Mouse (Mus musculus): ENCODE measurements at regions not wholly inside any gene's neighbourhood (a gene's known extent, or its start where the extent isn't known, plus 50 kb on each side); places are given as distances from the start of the nearest gene placed in this dataset.

DNA sequence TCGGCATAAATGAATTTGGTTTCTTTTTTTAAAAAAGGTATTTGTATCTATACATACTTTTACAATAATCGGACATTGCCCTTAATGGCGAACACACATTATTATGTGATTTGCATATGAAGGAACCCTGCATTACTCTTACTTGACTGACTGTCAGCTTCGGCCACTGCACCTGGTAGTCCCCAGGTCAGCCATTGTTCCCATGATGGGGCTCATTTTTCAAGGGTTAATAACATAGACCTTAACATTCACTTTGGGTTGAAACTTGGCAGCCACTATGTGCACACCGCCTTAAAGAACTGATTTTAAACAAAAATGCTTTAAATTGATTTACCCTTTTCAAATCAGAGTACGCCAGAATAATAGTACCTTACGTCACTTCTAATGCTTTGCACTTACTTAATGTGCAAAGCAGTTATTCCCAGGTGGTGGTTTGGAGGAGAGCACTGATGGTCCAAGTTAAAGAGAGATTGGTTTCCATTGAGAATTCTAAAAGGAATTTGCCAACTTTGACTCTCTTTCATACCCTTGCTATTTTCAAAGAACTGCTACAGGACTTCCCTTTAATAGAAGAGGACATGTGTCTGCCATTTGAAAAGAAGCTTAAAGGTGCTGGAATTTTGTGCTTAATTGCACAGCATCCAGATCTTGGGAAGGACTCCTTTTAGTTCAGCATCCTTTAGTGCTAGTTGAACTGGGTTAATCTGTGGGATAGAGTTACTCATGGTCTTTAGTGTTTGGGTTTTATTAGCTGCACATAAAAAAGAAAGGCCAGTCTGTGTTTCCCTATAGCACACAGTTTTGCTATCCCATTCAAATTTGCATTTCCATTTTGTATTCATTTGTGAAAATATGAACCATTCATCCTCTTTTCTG is 95.0 kb upstream of the Pkn2 start:
- Histone ChIP-seq H3K36me3 (ENCODE audit: control insufficient read depth, insufficient read depth) (no peaks in the 10 kb centered on the region), H3K9ac (replicated peaks; ENCODE audit: low read depth, low read length) (no peak overlapping the region), H3K27me3 (replicated peaks; ENCODE audit: control insufficient read depth, insufficient read depth, low read length) (no peaks in the 10 kb centered on the region), H3K27ac (ENCODE audit: low read length) (no peak overlapping the region), H3K4me1 (replicated peaks; ENCODE audit: control insufficient read depth, insufficient read depth, low read length) (no peaks in the 10 kb centered on the region), H3K4me2 (ENCODE audit: low read length) (no peak overlapping the region), H3K9me3 (ENCODE audit: control insufficient read depth, low read length) (no peaks in the 10 kb centered on the region), H3K4me3 (replicated peaks; ENCODE audit: low read length) (no peak overlapping the region)
- ATAC-seq = no peak
- WGBS = 42% methylated on average over 7 of the region's 7 CpGs

DNA sequence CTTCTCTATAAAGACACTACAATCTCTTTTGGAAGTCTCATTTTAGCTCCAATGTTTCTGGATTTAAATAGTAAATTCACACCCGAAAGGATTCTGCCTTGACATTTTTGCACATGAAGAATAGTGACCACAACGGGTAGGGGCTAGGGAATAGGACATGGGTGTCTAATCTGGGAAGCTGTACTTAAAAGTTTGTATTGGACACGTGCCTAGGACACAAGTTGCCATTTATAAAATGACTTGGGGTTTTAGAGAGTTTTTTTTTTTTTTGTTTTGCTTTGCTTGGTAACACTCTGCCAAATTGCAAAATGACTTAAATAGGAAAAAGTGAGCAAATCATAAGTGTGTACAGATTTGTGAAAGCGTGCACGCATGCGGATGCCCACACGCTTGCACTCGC is 93.8 kb upstream of the Pkn2 start:
- Histone ChIP-seq H3K27ac (ENCODE audit: low read length) (no peak overlapping the region), H3K9me3 (ENCODE audit: control insufficient read depth, low read length) (no peaks in the 10 kb centered on the region), H3K4me2 (ENCODE audit: low read length) (no peak overlapping the region), H3K4me1 (replicated peaks; ENCODE audit: control insufficient read depth, insufficient read depth, low read length) (no peaks in the 10 kb centered on the region), H3K36me3 (ENCODE audit: control insufficient read depth, insufficient read depth) (no peaks in the 10 kb centered on the region), H3K27me3 (replicated peaks; ENCODE audit: control insufficient read depth, insufficient read depth, low read length) (no peaks in the 10 kb centered on the region), H3K4me3 (replicated peaks; ENCODE audit: low read length) (no peak overlapping the region), H3K9ac (replicated peaks; ENCODE audit: low read depth, low read length) (no peak overlapping the region)
- no peak for ATAC-seq
- WGBS = 89% methylated on average over 8 of the region's 8 CpGs

DNA sequence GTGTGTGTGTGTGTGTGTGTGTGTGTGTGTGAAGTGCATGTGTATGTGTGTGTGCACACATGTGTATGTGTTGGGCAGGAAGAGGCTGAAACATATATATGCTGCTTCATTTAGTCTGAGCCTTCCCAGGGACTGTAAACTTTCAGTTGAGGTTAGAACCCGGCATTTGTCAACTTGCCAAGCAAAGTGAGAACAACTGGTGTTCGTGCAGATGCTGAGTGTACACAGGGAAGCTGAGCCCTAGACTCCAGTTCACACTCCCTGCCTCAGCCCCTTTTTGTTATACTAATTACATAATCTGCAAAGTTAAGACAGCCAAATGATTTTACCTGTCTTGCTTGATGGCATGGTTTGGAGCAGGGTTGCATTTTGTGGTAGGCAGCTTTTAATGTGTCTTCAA is 87.7 kb upstream of the Pkn2 start:
- H3K4me2 ChIP-seq (ENCODE audit: low read length) = no peak overlapping the region
- H3K36me3 ChIP-seq (ENCODE audit: control insufficient read depth, insufficient read depth) = no peaks in the 10 kb centered on the region
- no peak overlapping the region for H3K27ac ChIP-seq (ENCODE audit: low read length)
- no peaks in the 10 kb centered on the region for H3K9me3 ChIP-seq (ENCODE audit: control insufficient read depth, low read length)
- H3K9ac ChIP-seq (replicated peaks; ENCODE audit: low read depth, low read length) = no peak overlapping the region
- 62% methylated on average over 2 of the region's 2 CpGs for WGBS
- no peak for ATAC-seq
- no peaks in the 10 kb centered on the region for H3K27me3 ChIP-seq (replicated peaks; ENCODE audit: control insufficient read depth, insufficient read depth, low read length)
- no peak overlapping the region for H3K4me3 ChIP-seq (replicated peaks; ENCODE audit: low read length)
- no peaks in the 10 kb centered on the region for H3K4me1 ChIP-seq (replicated peaks; ENCODE audit: control insufficient read depth, insufficient read depth, low read length)

DNA sequence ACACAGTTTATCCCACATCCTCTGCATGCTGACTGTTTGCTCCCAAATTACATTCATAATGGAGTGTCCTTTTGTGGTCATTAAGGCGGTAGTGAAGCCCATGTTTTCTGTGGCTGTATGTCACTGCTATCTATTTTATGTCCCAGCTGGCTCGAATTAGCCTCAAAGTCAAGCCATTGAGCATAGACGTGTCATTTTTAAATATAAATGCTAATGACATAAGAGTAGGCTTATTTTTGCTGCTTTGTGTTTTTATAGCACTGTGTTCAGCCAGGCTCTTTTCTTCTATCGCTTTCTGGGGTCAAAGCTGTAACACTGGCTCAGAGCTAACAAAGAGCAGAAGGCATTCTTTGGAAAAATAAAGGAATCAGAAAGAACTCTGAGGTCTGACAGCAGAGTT is 83.8 kb upstream of the Pkn2 start:
- 56% methylated on average over 4 of the region's 4 CpGs for WGBS
- Histone ChIP-seq H3K9ac (replicated peaks; ENCODE audit: low read depth, low read length) (no peak overlapping the region), H3K4me2 (ENCODE audit: low read length) (no peak overlapping the region), H3K27me3 (replicated peaks; ENCODE audit: control insufficient read depth, insufficient read depth, low read length) (no peaks in the 10 kb centered on the region), H3K4me3 (replicated peaks; ENCODE audit: low read length) (no peak overlapping the region), H3K27ac (ENCODE audit: low read length) (no peak overlapping the region), H3K4me1 (replicated peaks; ENCODE audit: control insufficient read depth, insufficient read depth, low read length) (no peaks in the 10 kb centered on the region), H3K9me3 (ENCODE audit: control insufficient read depth, low read length) (no peaks in the 10 kb centered on the region), H3K36me3 (ENCODE audit: control insufficient read depth, insufficient read depth) (no peaks in the 10 kb centered on the region)
- no peak for ATAC-seq

DNA sequence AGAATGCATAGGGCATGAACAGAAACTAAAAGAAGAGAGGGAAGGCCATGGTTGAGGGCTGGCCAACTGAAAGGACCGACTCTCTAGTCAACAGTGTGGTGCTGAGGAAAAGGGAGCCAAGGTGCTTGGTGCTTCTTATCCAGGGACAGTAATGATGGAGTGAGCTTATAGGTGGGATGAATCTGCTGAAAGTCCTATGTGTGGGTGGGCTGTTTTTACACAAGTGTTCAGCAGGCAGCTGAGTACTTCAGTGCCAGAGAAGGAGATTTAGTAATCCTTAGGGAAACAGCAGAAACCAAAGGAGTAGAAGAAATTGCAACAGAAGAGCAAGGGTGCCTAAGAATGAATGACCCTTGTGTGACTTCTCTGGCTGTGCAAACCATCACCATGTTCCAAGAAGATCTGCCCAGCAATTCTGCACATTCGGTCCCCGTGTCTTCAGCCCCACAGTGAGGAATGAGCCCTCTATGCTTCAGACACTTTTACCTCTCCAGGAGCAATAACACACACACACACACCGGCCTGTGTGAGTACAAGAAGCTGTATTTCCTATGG is 82.1 kb upstream of the Pkn2 start:
- Histone ChIP-seq H3K4me2 (ENCODE audit: low read length) (no peak overlapping the region), H3K27ac (ENCODE audit: low read length) (no peak overlapping the region), H3K36me3 (ENCODE audit: control insufficient read depth, insufficient read depth) (no peaks in the 10 kb centered on the region), H3K4me3 (replicated peaks; ENCODE audit: low read length) (no peak overlapping the region), H3K4me1 (replicated peaks; ENCODE audit: control insufficient read depth, insufficient read depth, low read length) (no peaks in the 10 kb centered on the region), H3K9me3 (ENCODE audit: control insufficient read depth, low read length) (no peaks in the 10 kb centered on the region), H3K9ac (replicated peaks; ENCODE audit: low read depth, low read length) (no peak overlapping the region), H3K27me3 (replicated peaks; ENCODE audit: control insufficient read depth, insufficient read depth, low read length) (no peaks in the 10 kb centered on the region)
- ATAC-seq = no peak
- WGBS = 92% methylated on average over 4 of the region's 4 CpGs

DNA sequence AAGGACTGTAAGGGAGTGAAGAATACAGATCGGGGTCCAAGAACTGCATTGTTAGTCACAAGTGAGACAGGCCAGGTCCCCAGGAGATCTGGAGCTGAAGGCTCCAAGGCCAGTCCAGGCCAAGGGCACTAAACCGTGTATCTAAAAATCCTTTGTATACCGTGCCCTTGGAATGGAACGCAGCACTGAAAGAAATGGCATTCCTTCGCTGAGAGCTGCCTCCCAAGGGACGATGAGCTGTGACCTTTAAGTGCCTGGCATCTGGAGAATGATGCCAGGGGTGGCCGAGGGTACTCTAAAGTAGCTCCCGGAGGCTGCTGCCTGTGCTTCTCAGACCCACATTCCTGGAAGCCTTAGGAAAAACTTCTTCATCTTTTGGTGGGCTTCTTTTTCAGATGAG is 76.0 kb upstream of the Pkn2 start:
- H3K27me3 ChIP-seq (replicated peaks; ENCODE audit: control insufficient read depth, insufficient read depth, low read length) = no peaks in the 10 kb centered on the region
- no peak overlapping the region for H3K9ac ChIP-seq (replicated peaks; ENCODE audit: low read depth, low read length)
- no peaks in the 10 kb centered on the region for H3K9me3 ChIP-seq (ENCODE audit: control insufficient read depth, low read length)
- ATAC-seq = no peak
- no peak overlapping the region for H3K4me2 ChIP-seq (ENCODE audit: low read length)
- no peak overlapping the region for H3K27ac ChIP-seq (ENCODE audit: low read length)
- no peak overlapping the region for H3K4me3 ChIP-seq (replicated peaks; ENCODE audit: low read length)
- no peaks in the 10 kb centered on the region for H3K4me1 ChIP-seq (replicated peaks; ENCODE audit: control insufficient read depth, insufficient read depth, low read length)
- 91% methylated on average over 8 of the region's 8 CpGs for WGBS
- H3K36me3 ChIP-seq (ENCODE audit: control insufficient read depth, insufficient read depth) = no peaks in the 10 kb centered on the region

DNA sequence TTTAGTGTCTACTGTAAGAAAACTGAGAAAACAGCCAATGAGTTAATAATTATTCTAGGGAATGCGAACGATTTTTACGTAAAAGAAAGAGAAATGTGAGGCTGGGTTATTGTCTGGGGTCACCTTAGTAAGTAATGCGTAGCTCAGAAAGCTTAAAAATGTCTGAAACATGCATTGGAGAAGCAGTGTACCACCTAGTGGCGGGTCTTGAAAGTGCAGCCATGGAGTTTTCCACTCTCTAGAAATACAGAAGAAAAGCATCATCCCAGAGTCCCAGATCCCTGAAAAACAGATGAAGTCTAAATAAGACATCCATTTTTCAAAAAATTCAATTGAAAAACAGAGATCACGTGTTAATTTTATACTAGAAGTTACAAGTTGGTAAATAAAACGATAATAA is 67.0 kb upstream of the Pkn2 start:
- H3K36me3 ChIP-seq (ENCODE audit: control insufficient read depth, insufficient read depth) = no peaks in the 10 kb centered on the region
- no peaks in the 10 kb centered on the region for H3K9me3 ChIP-seq (ENCODE audit: control insufficient read depth, low read length)
- WGBS = 31% methylated on average over 7 of the region's 7 CpGs
- no peak for ATAC-seq
- H3K4me3 ChIP-seq (replicated peaks; ENCODE audit: low read length) = no peak overlapping the region
- no peak overlapping the region for H3K27ac ChIP-seq (ENCODE audit: low read length)
- no peaks in the 10 kb centered on the region for H3K4me1 ChIP-seq (replicated peaks; ENCODE audit: control insufficient read depth, insufficient read depth, low read length)
- no peak overlapping the region for H3K4me2 ChIP-seq (ENCODE audit: low read length)
- no peak overlapping the region for H3K9ac ChIP-seq (replicated peaks; ENCODE audit: low read depth, low read length)
- no peaks in the 10 kb centered on the region for H3K27me3 ChIP-seq (replicated peaks; ENCODE audit: control insufficient read depth, insufficient read depth, low read length)

GRCm38 (mm10) chr3:142941319-142942024 is 59.7 kb upstream of the Pkn2 start:
- Histone ChIP-seq H3K4me1 (replicated peaks; ENCODE audit: control insufficient read depth, insufficient read depth, low read length) (peaks cover 2% of the 10 kb centered on the region; the same call in 1 of the 2 replicates), H3K36me3 (ENCODE audit: control insufficient read depth, insufficient read depth) (no peaks in the 10 kb centered on the region)

DNA sequence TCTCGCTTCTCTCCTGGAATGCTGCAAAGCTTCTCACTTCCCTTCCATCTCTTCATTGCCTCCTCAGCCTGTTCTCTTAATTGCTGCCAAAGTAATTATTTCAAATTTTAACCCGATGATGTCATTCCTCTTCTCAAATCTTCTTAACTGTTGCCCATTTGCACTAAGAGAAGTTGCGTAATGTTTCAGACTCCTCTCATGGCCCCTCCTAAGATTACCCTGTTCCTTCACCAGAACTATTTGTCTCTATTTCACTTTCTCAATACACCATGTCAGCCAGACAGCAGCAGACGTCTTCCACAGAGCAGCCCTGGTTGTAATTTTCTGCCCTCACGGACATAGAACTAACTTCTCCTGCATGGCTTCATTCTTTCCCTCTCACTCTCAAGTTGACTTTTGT is 59.1 kb upstream of the Pkn2 start:
- H3K4me3 ChIP-seq (replicated peaks; ENCODE audit: low read length) = no peak overlapping the region
- H3K9me3 ChIP-seq (ENCODE audit: control insufficient read depth, low read length) = no peaks in the 10 kb centered on the region
- H3K4me2 ChIP-seq (ENCODE audit: low read length) = no peak overlapping the region
- H3K27ac ChIP-seq (ENCODE audit: low read length) = no peak overlapping the region
- ATAC-seq = no peak
- H3K36me3 ChIP-seq (ENCODE audit: control insufficient read depth, insufficient read depth) = no peaks in the 10 kb centered on the region
- no peaks in the 10 kb centered on the region for H3K27me3 ChIP-seq (replicated peaks; ENCODE audit: control insufficient read depth, insufficient read depth, low read length)
- 67% methylated on average over 5 of the region's 5 CpGs for WGBS
- no peak overlapping the region for H3K9ac ChIP-seq (replicated peaks; ENCODE audit: low read depth, low read length)
- peaks cover 2% of the 10 kb centered on the region; the same call in 1 of the 2 replicates for H3K4me1 ChIP-seq (replicated peaks; ENCODE audit: control insufficient read depth, insufficient read depth, low read length)

More at GRCm38 (mm10) chr3:142941319-142942024, 59.7 kb upstream of the Pkn2 start:
- no peak overlapping the region for H3K27ac ChIP-seq (ENCODE audit: low read length)
- no peak overlapping the region for H3K4me2 ChIP-seq (ENCODE audit: low read length)
- ATAC-seq = peak; percentile 33; the same call in 1 of the 2 replicates
- WGBS = 8% methylated on average over 6 of the region's 6 CpGs
- H3K9me3 ChIP-seq (ENCODE audit: control insufficient read depth, low read length) = no peaks in the 10 kb centered on the region
- no peak overlapping the region for H3K4me3 ChIP-seq (replicated peaks; ENCODE audit: low read length)
- no peak overlapping the region for H3K9ac ChIP-seq (replicated peaks; ENCODE audit: low read depth, low read length)
- no peaks in the 10 kb centered on the region for H3K27me3 ChIP-seq (replicated peaks; ENCODE audit: control insufficient read depth, insufficient read depth, low read length)

All from forebrain, embryonic 16.5 days (tissue).